Mouse (Mus musculus): ENCODE measurements at regions not wholly inside any gene's neighbourhood (a gene's known extent, or its start where the extent isn't known, plus 50 kb on each side); places are given as distances from the start of the nearest gene placed in this dataset.
"Not testable (repeated sequence)": the region's sequence is repeated elsewhere in the genome, so short reads cannot be mapped to it uniquely, and the experiment has no call there.

DNA sequence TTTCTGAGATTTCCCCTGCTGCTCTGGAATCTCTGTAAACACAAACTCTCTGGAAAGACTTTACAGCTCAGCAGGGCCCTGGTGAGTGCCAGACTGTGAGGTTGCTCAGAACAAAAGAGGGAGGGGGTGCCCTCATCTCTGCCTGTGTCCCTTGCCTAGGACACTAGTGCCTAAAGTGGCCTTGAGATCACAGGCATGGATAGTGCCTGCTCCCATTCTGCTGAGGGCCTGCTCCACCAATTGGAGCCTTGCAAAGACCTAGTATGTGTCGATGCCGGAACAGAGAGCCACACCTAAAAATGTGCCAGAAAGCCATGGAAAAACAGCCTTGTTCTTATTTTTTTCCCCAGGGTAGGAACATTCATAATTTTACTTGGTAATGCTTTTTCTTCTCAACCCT is 157.7 kb upstream of the Ddhd1 start:
- WGBS: 76% methylated on average over 2 of the region's 2 CpGs
- ATAC-seq (ENCODE audit: low FRiP score, low read depth) (no peak), DNase-seq (ENCODE audit: low spot score) (no peak)
- Histone ChIP-seq H3K36me3 (ENCODE audit: control insufficient read depth, insufficient read depth, low read length) (no peaks in the 10 kb centered on the region), H3K27ac (replicated peaks; ENCODE audit: low read depth, low read length) (no peak overlapping the region), H3K9me3 (ENCODE audit: control insufficient read depth, low read length) (no peaks in the 10 kb centered on the region), H3K4me1 (ENCODE audit: control insufficient read depth, insufficient read depth, low read length) (no peaks in the 10 kb centered on the region), H3K4me3 (replicated peaks; ENCODE audit: low read length) (no peak overlapping the region), H3K9ac (ENCODE audit: low read depth, low read length, severe bottlenecking) (no peak overlapping the region), H3K27me3 (ENCODE audit: control insufficient read depth, insufficient read depth, low read length) (no peaks in the 10 kb centered on the region), H3K4me2 (replicated peaks; ENCODE audit: low read depth, low read length, severe bottlenecking) (no peak overlapping the region)
- TF ChIP-seq POLR2A (IDR thresholded peaks at IDR 0.05; ENCODE audit: borderline replicate concordance, extremely low read depth, insufficient read depth, insufficient read length): no peak

DNA sequence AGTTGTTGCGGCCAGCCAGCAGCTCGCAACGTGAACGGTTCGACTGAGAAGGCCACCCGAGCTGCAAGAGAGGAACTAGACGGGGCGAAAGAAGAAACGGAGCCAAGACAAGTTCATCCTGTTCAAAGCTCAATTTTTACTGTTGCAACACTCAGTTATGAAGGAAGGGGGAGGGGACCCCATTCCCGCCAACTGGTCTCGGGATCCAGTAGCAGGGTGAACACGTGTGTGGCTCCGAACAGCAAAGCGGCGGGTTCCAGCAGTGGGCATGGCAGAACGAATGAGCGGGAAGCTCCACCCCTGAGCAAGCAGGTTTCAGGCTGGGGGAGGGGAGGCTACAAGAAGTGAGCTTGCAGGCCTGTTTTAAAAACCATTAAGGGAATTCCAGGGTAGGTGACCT is 158.7 kb upstream of the Ddhd1 start:
- 92% methylated on average over 17 of the region's 17 CpGs for WGBS

DNA sequence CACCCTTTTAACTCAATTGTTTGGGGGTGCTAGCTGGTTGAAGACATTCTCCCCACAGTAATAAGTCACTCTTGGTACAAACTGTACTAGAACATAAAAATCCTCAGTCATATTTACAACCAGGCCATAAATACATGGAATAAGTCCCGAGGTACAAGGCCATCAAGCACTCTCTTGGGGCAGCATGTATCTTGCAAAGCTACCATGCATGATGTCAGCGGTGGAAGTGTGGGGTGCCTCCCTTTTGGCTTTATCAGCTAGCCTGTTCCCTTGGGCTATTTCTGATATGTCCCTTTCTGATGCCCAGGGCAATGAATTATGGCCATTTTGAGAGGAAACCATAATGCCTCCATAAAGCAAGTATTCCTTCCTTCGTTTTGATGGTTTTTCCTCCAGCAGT is 159.8 kb upstream of the Ddhd1 start:
- 85% methylated on average over 3 of the region's 3 CpGs for WGBS
- H3K9ac ChIP-seq (ENCODE audit: low read depth, low read length, severe bottlenecking): no peak overlapping the region
- H3K4me1 ChIP-seq (ENCODE audit: control insufficient read depth, insufficient read depth, low read length): no peaks in the 10 kb centered on the region
- H3K4me3 ChIP-seq (replicated peaks; ENCODE audit: low read length): no peak overlapping the region
- TF ChIP-seq POLR2A (IDR thresholded peaks at IDR 0.05; ENCODE audit: borderline replicate concordance, extremely low read depth, insufficient read depth, insufficient read length): no peak
- H3K27me3 ChIP-seq (ENCODE audit: control insufficient read depth, insufficient read depth, low read length): no peaks in the 10 kb centered on the region
- no peaks in the 10 kb centered on the region for H3K9me3 ChIP-seq (ENCODE audit: control insufficient read depth, low read length)
- no peak overlapping the region for H3K4me2 ChIP-seq (replicated peaks; ENCODE audit: low read depth, low read length, severe bottlenecking)
- no peaks in the 10 kb centered on the region for H3K36me3 ChIP-seq (ENCODE audit: control insufficient read depth, insufficient read depth, low read length)
- H3K27ac ChIP-seq (replicated peaks; ENCODE audit: low read depth, low read length): no peak overlapping the region
- DNase-seq (ENCODE audit: low spot score) (no peak), ATAC-seq (ENCODE audit: low FRiP score, low read depth) (no peak)

More for the DNA sequence above, 158.7 kb upstream of the Ddhd1 start:
- not testable (repeated sequence) for H3K27me3 ChIP-seq (ENCODE audit: control insufficient read depth, insufficient read depth, low read length); DNase-seq (ENCODE audit: low spot score); H3K4me1 ChIP-seq (ENCODE audit: control insufficient read depth, insufficient read depth, low read length); H3K9me3 ChIP-seq (ENCODE audit: control insufficient read depth, low read length); H3K27ac ChIP-seq (replicated peaks; ENCODE audit: low read depth, low read length); H3K4me3 ChIP-seq (replicated peaks; ENCODE audit: low read length); H3K36me3 ChIP-seq (ENCODE audit: control insufficient read depth, insufficient read depth, low read length); ATAC-seq (ENCODE audit: low FRiP score, low read depth); H3K9ac ChIP-seq (ENCODE audit: low read depth, low read length, severe bottlenecking); H3K4me2 ChIP-seq (replicated peaks; ENCODE audit: low read depth, low read length, severe bottlenecking)

DNA sequence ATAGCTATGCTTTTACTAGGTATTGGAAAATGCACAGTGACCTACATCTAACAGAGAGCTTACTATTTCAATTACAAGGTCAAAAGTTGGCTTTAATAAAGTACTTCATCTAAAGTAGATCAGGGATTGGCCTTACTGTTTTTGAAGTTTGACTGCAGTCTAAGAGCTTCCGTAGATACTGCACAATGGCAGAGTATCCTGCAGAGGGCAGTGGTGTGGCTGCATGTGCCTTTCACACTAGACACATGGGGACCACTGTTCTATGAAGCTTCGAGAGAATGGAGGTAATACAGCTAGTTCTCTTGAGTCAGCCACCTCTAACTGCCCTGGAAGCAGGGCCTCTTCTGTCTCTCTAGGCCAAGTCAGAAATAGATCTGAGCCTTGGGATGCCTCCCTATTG is 166.7 kb upstream of the Ddhd1 start:
- no peaks in the 10 kb centered on the region for H3K27me3 ChIP-seq (ENCODE audit: control insufficient read depth, insufficient read depth, low read length)
- ATAC-seq (ENCODE audit: low FRiP score, low read depth) (no peak), DNase-seq (ENCODE audit: low spot score) (no peak)
- TF ChIP-seq POLR2A (IDR thresholded peaks at IDR 0.05; ENCODE audit: borderline replicate concordance, extremely low read depth, insufficient read depth, insufficient read length): no peak
- no peaks in the 10 kb centered on the region for H3K9me3 ChIP-seq (ENCODE audit: control insufficient read depth, low read length)
- no peak overlapping the region for H3K27ac ChIP-seq (replicated peaks; ENCODE audit: low read depth, low read length)
- H3K4me3 ChIP-seq (replicated peaks; ENCODE audit: low read length): no peak overlapping the region
- 67% methylated on average over 2 of the region's 2 CpGs for WGBS
- H3K9ac ChIP-seq (ENCODE audit: low read depth, low read length, severe bottlenecking): no peak overlapping the region
- H3K4me2 ChIP-seq (replicated peaks; ENCODE audit: low read depth, low read length, severe bottlenecking): no peak overlapping the region
- no peaks in the 10 kb centered on the region for H3K36me3 ChIP-seq (ENCODE audit: control insufficient read depth, insufficient read depth, low read length)
- H3K4me1 ChIP-seq (ENCODE audit: control insufficient read depth, insufficient read depth, low read length): 0 out of 2 replicates have a peak, but pooled peaks cover 3% of the 10 kb centered on the region

GRCm38 (mm10) chr14:45826023-45826422 is 168.1 kb upstream of the Ddhd1 start:
- ATAC-seq (ENCODE audit: low FRiP score, low read depth) (peak; percentile 76), DNase-seq (ENCODE audit: low spot score) (peak; percentile 60)
- H3K4me1 ChIP-seq (ENCODE audit: control insufficient read depth, insufficient read depth, low read length): 0 out of 2 replicates have a peak, but pooled peaks cover 3% of the 10 kb centered on the region
- H3K27ac ChIP-seq (replicated peaks; ENCODE audit: low read depth, low read length): 0 out of 2 replicates have a peak overlapping the region, but pooled peaks have one; percentile 2
- no peaks in the 10 kb centered on the region for H3K36me3 ChIP-seq (ENCODE audit: control insufficient read depth, insufficient read depth, low read length)
- H3K4me2 ChIP-seq (replicated peaks; ENCODE audit: low read depth, low read length, severe bottlenecking): no peak overlapping the region
- no peaks in the 10 kb centered on the region for H3K27me3 ChIP-seq (ENCODE audit: control insufficient read depth, insufficient read depth, low read length)
- no peaks in the 10 kb centered on the region for H3K9me3 ChIP-seq (ENCODE audit: control insufficient read depth, low read length)
- no peak overlapping the region for H3K9ac ChIP-seq (ENCODE audit: low read depth, low read length, severe bottlenecking)
- TF ChIP-seq POLR2A (IDR thresholded peaks at IDR 0.05; ENCODE audit: borderline replicate concordance, extremely low read depth, insufficient read depth, insufficient read length): no peak
- no peak overlapping the region for H3K4me3 ChIP-seq (replicated peaks; ENCODE audit: low read length)
- 29% methylated on average over 3 of the region's 3 CpGs for WGBS

DNA sequence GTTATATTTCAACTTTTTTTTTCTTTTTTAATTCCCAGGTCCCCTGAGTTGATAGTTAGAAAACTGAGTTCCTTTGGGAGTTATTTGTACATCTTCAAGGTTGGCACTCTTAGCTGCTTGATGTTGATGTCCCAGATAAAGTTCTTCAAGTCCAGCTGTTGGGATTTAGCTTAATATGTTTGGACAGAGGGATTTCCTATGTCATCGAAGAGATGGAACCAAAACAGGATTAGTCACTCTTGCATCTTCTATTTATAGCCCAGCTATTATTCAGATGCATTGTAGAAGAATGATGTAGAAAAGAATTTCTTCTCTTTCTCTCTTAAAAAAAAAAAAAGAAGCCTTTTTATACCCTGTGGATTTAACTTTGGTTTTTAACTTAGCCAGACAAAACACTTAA is 169.2 kb upstream of the Ddhd1 start:
- TF ChIP-seq POLR2A (IDR thresholded peaks at IDR 0.05; ENCODE audit: borderline replicate concordance, extremely low read depth, insufficient read depth, insufficient read length): no peak
- no peak overlapping the region for H3K27ac ChIP-seq (replicated peaks; ENCODE audit: low read depth, low read length)
- WGBS: 69% methylated on average over 1 of the region's 1 CpGs
- H3K9me3 ChIP-seq (ENCODE audit: control insufficient read depth, low read length): no peaks in the 10 kb centered on the region
- no peaks in the 10 kb centered on the region for H3K27me3 ChIP-seq (ENCODE audit: control insufficient read depth, insufficient read depth, low read length)
- no peak for ATAC-seq (ENCODE audit: low FRiP score, low read depth)
- H3K9ac ChIP-seq (ENCODE audit: low read depth, low read length, severe bottlenecking): no peak overlapping the region
- H3K4me2 ChIP-seq (replicated peaks; ENCODE audit: low read depth, low read length, severe bottlenecking): no peak overlapping the region
- no peak for DNase-seq (ENCODE audit: low spot score)
- H3K4me1 ChIP-seq (ENCODE audit: control insufficient read depth, insufficient read depth, low read length): 0 out of 2 replicates have a peak, but pooled peaks cover 3% of the 10 kb centered on the region
- no peak overlapping the region for H3K4me3 ChIP-seq (replicated peaks; ENCODE audit: low read length)
- no peaks in the 10 kb centered on the region for H3K36me3 ChIP-seq (ENCODE audit: control insufficient read depth, insufficient read depth, low read length)

Measured in limb, embryonic 14.5 days (tissue).